Mouse (Mus musculus): ENCODE measurements at regions not wholly inside any gene's neighbourhood (a gene's known extent, or its start where the extent isn't known, plus 50 kb on each side); places are given as distances from the start of the nearest gene placed in this dataset.
A peak's percentile ranks its signal among the peaks of the same experiment; 100 is the strongest.

- DNase-seq = no peak
Observed at GRCm38 (mm10) chr3:21218936-21219335, 852.0 kb upstream of the Agtr1b start.

- no peak for DNase-seq
Observed at GRCm38 (mm10) chr3:21241184-21241583, 835.3 kb upstream of the Tbl1xr1 start.

- DNase-seq = no peak
Observed at GRCm38 (mm10) chr3:21256129-21256760, 820.2 kb upstream of the Tbl1xr1 start.

GRCm38 (mm10) chr3:21263317-21263716, 813.1 kb upstream of the Tbl1xr1 start:
- DNase-seq = no peak

- no peak for DNase-seq
Observed at GRCm38 (mm10) chr3:21265491-21265890, 811.0 kb upstream of the Tbl1xr1 start.

GRCm38 (mm10) chr3:21268429-21269129, 807.9 kb upstream of the Tbl1xr1 start:
- DNase-seq = peak; percentile 20 to 27

DNA sequence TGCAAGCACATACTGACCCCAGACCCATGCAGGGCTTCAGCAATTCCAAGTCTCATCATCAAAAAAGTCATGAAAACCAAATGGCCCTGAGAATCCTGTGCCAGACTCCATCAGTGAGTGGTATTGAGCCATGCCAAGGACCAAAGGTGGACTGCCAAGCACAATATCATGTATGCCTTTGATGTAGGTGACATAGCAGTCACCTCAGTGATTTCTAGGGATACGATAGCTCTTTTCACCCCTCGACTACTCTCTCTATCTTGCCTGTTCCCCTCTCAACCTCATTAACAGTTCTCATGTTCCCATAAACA, 807.4 kb upstream of the Tbl1xr1 start:
- peak; percentile 32 to 62 for DNase-seq

DNA sequence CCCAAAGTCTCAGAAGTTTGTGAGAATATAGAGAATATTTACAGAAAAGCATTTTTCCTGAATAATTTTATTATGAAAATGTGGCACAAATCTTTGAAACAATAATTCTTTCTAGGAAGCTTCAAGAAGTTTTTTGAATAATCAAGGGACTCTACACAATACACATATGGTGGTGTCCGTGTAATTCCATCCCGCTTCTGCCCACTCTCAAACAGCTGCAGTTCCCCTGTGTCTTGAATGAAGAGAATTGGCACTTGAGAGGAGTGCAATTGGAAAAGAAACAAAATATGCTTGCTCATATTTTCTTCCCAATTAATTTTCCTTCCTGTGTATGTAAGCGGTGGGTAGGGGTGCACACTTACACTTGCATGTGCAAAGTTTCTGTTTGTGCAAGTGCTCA, 805.7 kb upstream of the Tbl1xr1 start:
- no peak for DNase-seq

DNA sequence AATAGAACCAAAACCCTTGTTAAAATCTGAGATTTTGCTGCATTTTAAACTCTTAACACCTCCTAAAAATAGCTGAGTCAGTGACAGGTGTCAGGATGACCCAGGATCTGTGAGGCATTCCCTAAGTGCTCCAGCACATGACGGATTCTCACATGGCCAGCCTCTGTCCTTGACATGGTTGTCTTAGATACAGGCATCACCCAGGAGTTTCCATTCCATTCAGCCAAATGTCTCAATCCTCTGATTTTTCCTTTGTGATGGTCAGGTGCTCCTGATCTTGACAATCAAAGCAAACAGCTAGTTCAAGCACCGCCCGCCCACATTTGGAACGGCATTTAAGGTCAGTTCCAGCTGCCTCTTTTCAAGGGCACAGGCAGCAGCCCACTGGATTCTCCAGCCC, 804.2 kb upstream of the Tbl1xr1 start:
- DNase-seq = no peak

DNA sequence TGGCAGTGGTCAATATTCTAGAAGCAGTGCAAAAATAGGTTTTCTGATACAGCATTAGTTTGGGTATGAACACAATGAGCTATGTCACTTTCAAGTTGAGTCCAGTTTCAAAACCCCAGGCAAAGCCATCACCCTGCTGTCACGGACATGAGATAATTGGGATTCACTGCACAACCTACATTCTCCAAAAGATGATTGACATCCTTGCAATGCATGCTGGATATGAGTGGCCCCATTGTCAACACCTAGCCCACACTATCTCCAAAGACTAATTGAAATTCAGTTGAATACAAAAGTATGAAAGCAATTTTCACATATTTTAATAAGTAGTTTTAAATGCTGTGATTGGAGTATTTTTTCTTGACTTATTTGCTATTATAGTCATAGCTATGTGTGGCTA, 783.7 kb upstream of the Tbl1xr1 start:
- DNase-seq = no peak

- DNase-seq = no peak
Observed at GRCm38 (mm10) chr3:21293308-21293707, 783.1 kb upstream of the Tbl1xr1 start.

DNA sequence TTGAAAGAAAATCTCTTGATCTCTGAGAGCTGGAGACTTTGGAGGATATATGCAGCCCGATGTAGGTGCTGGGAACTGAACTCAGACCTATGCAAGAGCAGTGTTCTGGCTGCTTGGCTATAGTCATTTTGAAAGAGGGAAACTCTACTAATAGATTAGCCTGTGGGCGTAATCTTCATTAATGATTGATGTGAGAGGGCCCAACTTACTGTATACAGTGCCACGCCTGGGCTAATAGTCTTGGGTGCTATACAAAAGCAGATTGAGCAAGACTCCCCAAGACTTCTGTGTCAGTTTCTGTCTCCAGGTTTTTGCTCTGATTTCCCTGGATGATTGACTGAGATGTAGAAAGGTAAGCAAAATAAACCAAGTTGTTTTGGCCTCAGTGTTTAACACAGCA, 781.7 kb upstream of the Tbl1xr1 start:
- no peak for DNase-seq

DNA sequence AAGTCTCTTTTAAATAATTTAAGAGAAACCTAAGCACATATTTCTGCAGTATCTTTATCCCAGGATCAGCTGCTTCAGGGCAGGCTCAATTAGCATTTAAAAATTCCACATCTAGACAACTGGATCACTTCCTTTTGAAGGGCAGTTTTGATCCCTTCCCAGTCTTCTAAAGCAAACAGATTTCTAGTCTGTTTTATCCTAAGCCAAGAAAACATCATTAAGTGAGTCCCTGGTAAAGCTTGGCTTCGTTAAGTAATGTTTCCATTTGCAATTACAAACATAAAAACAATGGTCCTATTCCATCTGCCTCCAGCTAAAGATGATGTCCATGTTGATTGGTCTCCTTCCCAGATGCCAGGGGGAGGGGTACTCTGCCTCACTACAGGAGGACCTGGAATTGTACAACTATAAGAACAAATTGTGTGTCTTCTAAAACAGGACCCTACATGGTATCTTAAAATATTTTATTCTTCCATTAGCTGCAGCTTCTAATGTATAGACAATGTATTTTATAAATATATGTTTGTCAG, 779.8 kb upstream of the Tbl1xr1 start:
- no peak for DNase-seq

- no peak for DNase-seq
Observed at GRCm38 (mm10) chr3:21325329-21325896, 751.0 kb upstream of the Tbl1xr1 start.

DNA sequence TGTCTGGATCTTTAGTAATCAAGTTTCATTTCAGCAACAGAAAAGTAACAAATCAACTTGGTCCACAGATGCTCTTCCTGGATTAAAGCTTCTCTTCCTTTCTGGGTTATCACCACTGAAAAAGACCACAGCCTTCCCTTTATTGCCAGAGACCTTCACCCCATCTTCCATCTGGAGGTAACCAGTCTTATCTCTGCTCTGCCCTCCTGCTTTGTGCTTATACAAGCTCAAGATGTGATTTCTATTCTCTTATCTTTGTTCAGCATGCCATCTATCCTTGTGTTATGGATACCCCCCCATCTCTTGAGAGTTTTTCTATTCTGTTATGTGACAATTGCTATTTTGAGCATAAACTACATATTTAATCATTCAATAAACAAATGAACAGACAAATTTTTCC, 734.5 kb upstream of the Tbl1xr1 start:
- no peak for DNase-seq

DNA sequence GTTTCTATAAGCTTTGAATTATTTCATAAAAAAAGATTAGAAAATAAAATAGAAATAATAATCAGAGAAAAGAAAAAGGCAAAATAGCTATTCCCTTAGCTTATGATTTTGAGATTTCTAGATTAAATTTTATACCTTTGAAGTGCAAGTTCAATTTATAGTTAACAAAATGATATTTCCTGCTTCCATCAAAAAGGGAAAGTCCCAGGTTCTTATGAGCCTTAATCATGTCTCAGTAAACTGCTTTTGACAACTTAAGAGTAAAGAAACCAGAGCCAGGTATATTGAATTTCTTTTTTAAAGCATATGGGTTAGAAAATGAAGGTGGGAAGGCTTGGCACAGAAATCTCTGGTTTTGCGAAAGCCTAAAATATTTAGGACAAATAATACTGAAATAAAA, 733.4 kb upstream of the Tbl1xr1 start:
- no peak for DNase-seq

DNA sequence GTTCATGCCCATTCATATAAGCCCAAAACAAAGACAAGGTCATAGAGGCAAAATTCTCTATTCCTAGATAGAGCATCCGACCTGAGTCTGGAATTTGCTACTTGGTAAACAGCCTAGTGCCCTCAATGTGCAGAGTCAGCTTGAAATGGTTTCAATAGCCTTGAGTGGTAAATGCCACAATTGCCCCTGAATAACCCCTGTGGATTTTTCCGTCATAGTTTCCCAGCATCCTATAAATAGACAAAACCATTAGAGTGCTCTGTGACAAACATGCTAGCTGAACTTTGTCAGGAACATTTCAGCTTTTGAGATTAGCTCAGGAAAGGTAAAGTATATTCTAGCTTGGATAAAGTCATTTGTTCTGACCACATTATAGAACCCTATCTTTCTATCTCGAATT, 727.0 kb upstream of the Tbl1xr1 start:
- DNase-seq = no peak

GRCm38 (mm10) chr3:21356150-21356549, 720.3 kb upstream of the Tbl1xr1 start:
- peak in 1 of 2 experiments; percentile 34 for DNase-seq

- peak; percentile 32 to 64 for DNase-seq
Observed at GRCm38 (mm10) chr3:21356831-21357712, 719.4 kb upstream of the Tbl1xr1 start.

DNA sequence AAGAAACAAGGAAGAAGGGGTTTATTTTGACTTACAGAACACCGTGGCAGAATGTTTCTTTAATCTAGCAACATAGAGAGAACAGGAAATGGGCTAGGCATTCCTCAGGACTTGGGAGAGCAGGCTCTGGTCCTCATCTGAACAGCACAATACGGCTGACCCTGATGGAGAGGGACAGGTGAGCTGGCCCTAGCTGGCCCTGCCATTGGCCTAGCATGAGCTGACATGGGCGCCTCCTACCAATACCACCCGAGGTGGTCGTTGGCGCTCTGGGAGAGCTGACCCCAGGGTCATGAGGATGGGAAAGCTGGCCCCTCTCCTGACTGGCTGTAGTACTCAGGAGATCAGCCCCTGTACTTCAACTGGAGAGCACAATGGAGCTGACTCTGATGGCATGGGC, 718.4 kb upstream of the Tbl1xr1 start:
- DNase-seq = peak; percentile 13 to 15

DNA sequence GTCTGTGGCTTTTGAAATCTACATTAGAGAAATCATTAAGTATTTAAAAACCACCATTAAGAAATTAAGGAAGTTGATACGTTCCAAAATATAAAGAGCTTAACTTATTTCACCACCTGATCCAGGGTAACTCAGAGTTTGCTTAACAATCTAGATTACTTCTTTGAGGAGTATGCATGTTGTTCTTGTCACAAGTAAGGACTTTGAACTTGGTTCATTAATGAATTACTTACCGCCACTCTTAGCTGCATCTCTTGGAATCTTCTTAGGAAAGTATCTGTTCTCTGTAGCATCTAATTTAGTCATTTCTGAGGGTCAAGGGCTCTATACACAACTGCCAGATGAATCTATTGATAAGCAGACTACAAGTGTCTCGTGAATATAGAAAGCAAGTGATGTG, 715.4 kb upstream of the Tbl1xr1 start:
- DNase-seq = no peak

GRCm38 (mm10) chr3:21379816-21380215, 696.6 kb upstream of the Tbl1xr1 start:
- peak in 1 of 2 experiments; percentile 38 for DNase-seq

GRCm38 (mm10) chr3:21381072-21381471, 695.4 kb upstream of the Tbl1xr1 start:
- no peak for DNase-seq

Measured in cerebellum, postnatal 14 days (tissue).